Mouse (Mus musculus): ENCODE results near the gene Unc13a. TPM values are rescaled to one million over a fixed set of nuclear protein-coding genes. Genes with fewer than 3 reads are reported as not detected.

Unc13a gene
- polyA plus RNA-seq, 1 experiment from 2014 or later: 0.20 TPM

GRCm38 (mm10) chr8:71672168-71672735, 695 bp upstream of the Unc13a start:
- H3K4me2 ChIP-seq (ENCODE audit: low read depth, low read length): peak overlapping the region; percentile 85; the same call in 1 of the 2 replicates
- no peaks in the 10 kb centered on the region for H3K9me3 ChIP-seq (replicated peaks; ENCODE audit: control insufficient read depth, low read length)
- H3K27ac ChIP-seq (ENCODE audit: low read length): no peak overlapping the region
- no peak overlapping the region for H3K9ac ChIP-seq (ENCODE audit: low read depth, low read length)
- peaks cover 28% of the 10 kb centered on the region for H3K4me1 ChIP-seq (ENCODE audit: control insufficient read depth, low read depth, low read length)
- ATAC-seq (ENCODE audit: low read depth): no peak
- peaks cover 36% of the 10 kb centered on the region for H3K27me3 ChIP-seq (ENCODE audit: control insufficient read depth, insufficient read depth, low read depth, low read length)
- 61% methylated on average over 6 of the region's 6 CpGs for WGBS (ENCODE audit: insufficient replicate concordance)
- H3K36me3 ChIP-seq (ENCODE audit: control insufficient read depth, insufficient read depth): no peaks in the 10 kb centered on the region
- H3K4me3 ChIP-seq (ENCODE audit: low read depth, low read length): peak overlapping the region; percentile 61; the same call in 1 of the 2 replicates

GRCm38 (mm10) chr8:71670621-71671548, 672 bp downstream of the Unc13a start:
- peaks cover 26% of the 10 kb centered on the region for H3K4me1 ChIP-seq (ENCODE audit: control insufficient read depth, low read depth, low read length)
- peaks cover 36% of the 10 kb centered on the region for H3K27me3 ChIP-seq (ENCODE audit: control insufficient read depth, insufficient read depth, low read depth, low read length)
- H3K4me3 ChIP-seq (ENCODE audit: low read depth, low read length): peak overlapping the region; percentile 61
- no peak overlapping the region for H3K27ac ChIP-seq (ENCODE audit: low read length)
- no peaks in the 10 kb centered on the region for H3K9me3 ChIP-seq (replicated peaks; ENCODE audit: control insufficient read depth, low read length)
- no peak overlapping the region for H3K9ac ChIP-seq (ENCODE audit: low read depth, low read length)
- peak overlapping the region; percentile 85 for H3K4me2 ChIP-seq (ENCODE audit: low read depth, low read length)
- WGBS (ENCODE audit: insufficient replicate concordance): 1% methylated on average over 60 of the region's 64 CpGs
- H3K36me3 ChIP-seq (ENCODE audit: control insufficient read depth, insufficient read depth): no peaks in the 10 kb centered on the region
- 0 out of 2 replicates have a peak, but pooled peaks have one; percentile 6 for ATAC-seq (ENCODE audit: low read depth)

- H3K4me2 ChIP-seq (ENCODE audit: low read depth, low read length): peak overlapping the region; percentile 85
- H3K27me3 ChIP-seq (ENCODE audit: control insufficient read depth, insufficient read depth, low read depth, low read length): peaks cover 36% of the 10 kb centered on the region
- H3K27ac ChIP-seq (ENCODE audit: low read length): no peak overlapping the region
- H3K4me1 ChIP-seq (ENCODE audit: control insufficient read depth, low read depth, low read length): peaks cover 28% of the 10 kb centered on the region
- no peak for ATAC-seq (ENCODE audit: low read depth)
- H3K9ac ChIP-seq (ENCODE audit: low read depth, low read length): no peak overlapping the region
- H3K4me3 ChIP-seq (ENCODE audit: low read depth, low read length): peak overlapping the region; percentile 61; the same call in 1 of the 2 replicates
- H3K36me3 ChIP-seq (ENCODE audit: control insufficient read depth, insufficient read depth): no peaks in the 10 kb centered on the region
- WGBS (ENCODE audit: insufficient replicate concordance): 31% methylated on average over 7 of the region's 12 CpGs
- H3K9me3 ChIP-seq (replicated peaks; ENCODE audit: control insufficient read depth, low read length): no peaks in the 10 kb centered on the region
Measured at GRCm38 (mm10) chr8:71670198-71670597, 1.4 kb downstream of the Unc13a start.

GRCm38 (mm10) chr8:71668220-71668975, 3.2 kb downstream of the Unc13a start:
- no peak overlapping the region for H3K27ac ChIP-seq (ENCODE audit: low read length)
- no peaks in the 10 kb centered on the region for H3K36me3 ChIP-seq (ENCODE audit: control insufficient read depth, insufficient read depth)
- H3K4me2 ChIP-seq (ENCODE audit: low read depth, low read length): peak overlapping the region; percentile 44
- WGBS (ENCODE audit: insufficient replicate concordance): 1% methylated on average over 21 of the region's 21 CpGs
- peaks cover 30% of the 10 kb centered on the region for H3K4me1 ChIP-seq (ENCODE audit: control insufficient read depth, low read depth, low read length)
- H3K4me3 ChIP-seq (ENCODE audit: low read depth, low read length): no peak overlapping the region
- H3K9me3 ChIP-seq (replicated peaks; ENCODE audit: control insufficient read depth, low read length): no peaks in the 10 kb centered on the region
- no peak overlapping the region for H3K9ac ChIP-seq (ENCODE audit: low read depth, low read length)
- no peak; the same call in 1 of the 2 replicates for ATAC-seq (ENCODE audit: low read depth)
- H3K27me3 ChIP-seq (ENCODE audit: control insufficient read depth, insufficient read depth, low read depth, low read length): peaks cover 36% of the 10 kb centered on the region

- Histone ChIP-seq H3K36me3 (ENCODE audit: control insufficient read depth, insufficient read depth) (no peaks in the 10 kb centered on the region), H3K4me2 (ENCODE audit: low read depth, low read length) (no peak overlapping the region), H3K27me3 (ENCODE audit: control insufficient read depth, insufficient read depth, low read depth, low read length) (peaks cover 36% of the 10 kb centered on the region), H3K4me3 (ENCODE audit: low read depth, low read length) (no peak overlapping the region), H3K27ac (ENCODE audit: low read length) (no peak overlapping the region), H3K4me1 (ENCODE audit: control insufficient read depth, low read depth, low read length) (peaks cover 30% of the 10 kb centered on the region), H3K9ac (ENCODE audit: low read depth, low read length) (no peak overlapping the region), H3K9me3 (replicated peaks; ENCODE audit: control insufficient read depth, low read length) (no peaks in the 10 kb centered on the region)
- ATAC-seq (ENCODE audit: low read depth): no peak
- 58% methylated on average over 5 of the region's 5 CpGs for WGBS (ENCODE audit: insufficient replicate concordance)
Measured at GRCm38 (mm10) chr8:71667256-71667655, 4.3 kb downstream of the Unc13a start.

GRCm38 (mm10) chr8:71666855-71667254, 4.7 kb downstream of the Unc13a start:
- Histone ChIP-seq H3K36me3 (ENCODE audit: control insufficient read depth, insufficient read depth) (no peaks in the 10 kb centered on the region), H3K27ac (ENCODE audit: low read length) (no peak overlapping the region), H3K9ac (ENCODE audit: low read depth, low read length) (no peak overlapping the region), H3K4me1 (ENCODE audit: control insufficient read depth, low read depth, low read length) (peaks cover 28% of the 10 kb centered on the region), H3K27me3 (ENCODE audit: control insufficient read depth, insufficient read depth, low read depth, low read length) (peaks cover 36% of the 10 kb centered on the region), H3K9me3 (replicated peaks; ENCODE audit: control insufficient read depth, low read length) (no peaks in the 10 kb centered on the region), H3K4me2 (ENCODE audit: low read depth, low read length) (no peak overlapping the region), H3K4me3 (ENCODE audit: low read depth, low read length) (no peak overlapping the region)
- 38% methylated on average over 1 of the region's 1 CpGs for WGBS (ENCODE audit: insufficient replicate concordance)
- ATAC-seq (ENCODE audit: low read depth): no peak

GRCm38 (mm10) chr8:71665331-71666130, 6.0 kb downstream of the Unc13a start:
- Histone ChIP-seq H3K4me3 (ENCODE audit: low read depth, low read length) (peak overlapping the region; percentile 31), H3K9ac (ENCODE audit: low read depth, low read length) (no peak overlapping the region; the same call in 1 of the 2 replicates), H3K4me1 (ENCODE audit: control insufficient read depth, low read depth, low read length) (peaks cover 15% of the 10 kb centered on the region), H3K36me3 (ENCODE audit: control insufficient read depth, insufficient read depth) (no peaks in the 10 kb centered on the region), H3K9me3 (replicated peaks; ENCODE audit: control insufficient read depth, low read length) (no peaks in the 10 kb centered on the region), H3K27ac (ENCODE audit: low read length) (no peak overlapping the region), H3K27me3 (ENCODE audit: control insufficient read depth, insufficient read depth, low read depth, low read length) (peaks cover 32% of the 10 kb centered on the region), H3K4me2 (ENCODE audit: low read depth, low read length) (peak overlapping the region; percentile 52)
- 2% methylated on average over 22 of the region's 22 CpGs for WGBS (ENCODE audit: insufficient replicate concordance)
- ATAC-seq (ENCODE audit: low read depth): peak; percentile 72

All from liver, embryonic 16.5 days (tissue).